Mouse (Mus musculus): ENCODE data around the gene Fancg.
A peak's percentile ranks its signal among the peaks of the same experiment; 100 is the strongest.
"Not testable (repeated sequence)": the region's sequence is repeated elsewhere in the genome, so short reads cannot be mapped to it uniquely, and the experiment has no call there.

Gene Fancg

DNA sequence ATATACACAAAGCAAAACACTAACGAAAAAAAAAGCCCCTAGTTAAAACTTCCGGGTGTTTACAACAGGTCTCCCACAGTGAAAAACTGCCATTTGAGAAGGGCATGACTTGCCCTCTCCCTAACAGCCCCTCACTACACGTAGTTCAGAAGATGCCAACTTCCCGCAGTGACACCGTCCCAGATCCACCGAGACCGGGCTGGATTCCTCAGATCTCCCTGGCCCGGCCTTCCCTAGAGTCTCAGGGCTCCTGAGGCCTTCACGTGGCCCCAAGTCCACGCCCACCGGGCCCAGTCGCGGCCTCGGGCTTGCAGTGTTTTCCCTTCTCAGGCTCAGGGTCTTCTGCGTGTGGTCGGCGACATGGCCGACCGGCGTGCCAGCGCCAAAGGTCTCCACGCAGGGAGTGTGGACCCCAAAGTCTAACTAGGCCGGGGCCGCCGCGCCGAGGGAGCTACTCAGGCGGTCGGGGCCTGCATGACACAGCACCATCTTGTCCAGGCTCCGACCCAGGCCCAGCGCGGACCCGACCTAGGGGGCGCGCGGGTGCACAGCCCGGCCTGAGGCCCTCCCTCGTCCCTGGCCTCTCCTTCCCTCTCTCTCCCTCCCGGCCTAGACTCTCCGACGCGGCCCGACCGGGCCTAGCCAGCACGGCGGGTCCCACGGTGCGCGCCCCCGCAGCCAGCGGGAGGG is 10.7 kb downstream of the Fancg start:
- peak; percentile 75 for DNase-seq (ENCODE audit: low spot score)

DNA sequence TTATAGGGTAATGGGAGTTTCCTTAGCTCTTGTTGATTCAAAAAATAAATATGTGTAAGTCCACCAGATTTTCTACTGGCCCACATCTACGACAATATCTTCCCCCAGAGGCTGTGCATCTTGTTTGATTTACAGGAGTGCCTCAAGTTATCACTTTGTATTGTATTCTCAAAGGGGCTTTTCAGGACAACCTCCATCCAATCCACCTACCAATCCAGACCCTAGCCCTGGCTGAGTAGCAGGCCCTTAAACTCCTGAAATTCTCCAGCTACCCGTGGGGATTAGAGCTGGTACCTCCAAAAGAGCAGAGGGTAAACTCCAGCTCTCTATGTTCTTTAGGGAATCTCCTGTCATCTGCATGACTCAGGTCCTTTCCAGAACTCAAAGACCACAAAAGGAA is 12.3 kb downstream of the Fancg start:
- DNase-seq (ENCODE audit: low spot score): no peak

DNA sequence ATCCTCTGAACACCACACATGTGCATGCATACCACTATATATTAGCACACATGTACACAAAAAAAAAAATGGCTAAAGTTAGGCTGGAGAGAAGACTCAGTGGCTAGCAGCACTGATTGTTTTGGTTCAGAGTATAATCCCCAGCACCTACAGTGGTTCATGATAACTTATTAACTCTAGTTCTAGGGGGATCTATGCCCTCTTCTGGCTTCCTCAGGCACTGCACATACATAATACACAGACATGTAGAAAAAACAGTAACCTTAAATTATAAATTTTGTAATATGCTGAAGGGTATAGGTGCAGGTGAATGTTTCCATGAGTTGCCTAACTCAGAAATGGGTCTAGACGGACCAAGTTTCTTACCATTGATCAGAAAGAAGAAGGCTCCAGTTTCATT is 22.0 kb downstream of the Fancg start:
- DNase-seq (ENCODE audit: low spot score): no peak

DNA sequence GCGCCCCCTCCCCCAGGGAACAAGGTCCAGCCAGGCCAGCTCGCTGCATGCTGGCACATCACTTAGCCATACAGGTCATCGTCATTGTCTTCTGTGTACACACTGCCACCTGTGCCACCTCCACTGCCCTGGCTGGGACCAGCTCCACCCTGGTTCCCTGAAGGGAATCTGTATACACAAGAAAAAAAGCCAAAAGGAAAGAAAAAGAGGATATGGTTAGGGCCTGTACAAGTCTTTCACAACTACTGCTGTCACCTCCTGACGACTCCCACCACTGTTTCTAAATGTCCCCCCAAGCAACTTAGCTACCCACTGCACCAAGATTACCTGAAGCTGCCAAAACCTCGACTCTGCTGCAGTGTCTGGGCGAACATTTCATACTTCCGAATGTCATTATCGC is 29.8 kb downstream of the Fancg start:
- DNase-seq (ENCODE audit: low spot score): not testable (repeated sequence)

DNA sequence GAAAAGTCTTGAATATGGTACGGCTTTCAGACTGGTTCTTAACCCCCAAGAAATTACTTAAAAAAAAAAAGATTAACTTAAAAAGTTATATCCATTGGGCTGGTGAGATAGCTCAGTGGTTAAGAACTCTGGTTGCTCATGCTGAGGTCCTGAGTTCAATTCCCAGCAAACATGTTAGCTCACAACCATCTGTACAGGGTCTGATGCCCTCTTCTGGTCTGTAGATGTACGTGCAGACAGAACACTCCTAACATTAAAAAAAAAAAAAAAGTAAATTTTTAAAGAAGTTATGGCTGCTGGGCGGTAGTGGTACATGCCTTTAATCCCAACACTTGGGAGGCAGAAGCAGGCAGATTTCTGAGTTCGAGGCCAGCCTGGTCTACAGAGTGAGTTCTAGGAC is 32.2 kb downstream of the Fancg start:
- no peak for DNase-seq (ENCODE audit: low spot score)

DNA sequence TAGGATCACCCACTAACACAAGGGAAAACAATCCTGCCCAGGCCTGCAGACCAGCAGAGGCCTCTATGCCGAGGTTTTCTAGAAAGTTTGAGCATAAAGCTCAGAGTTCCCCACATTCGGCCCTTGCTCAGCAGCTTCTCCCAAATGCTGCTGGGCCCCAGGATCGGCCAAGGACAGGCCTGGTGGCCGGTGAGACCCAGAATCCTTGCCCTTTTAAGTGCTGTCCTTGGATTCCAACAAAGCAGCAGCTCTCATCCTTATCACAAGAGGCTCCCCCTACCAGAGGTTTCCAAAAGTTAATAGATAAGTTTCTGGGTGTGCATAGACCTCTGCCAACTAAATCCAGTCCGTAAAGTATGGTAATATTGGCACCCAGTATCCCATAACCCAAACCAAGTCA is 36.4 kb downstream of the Fancg start:
- no peak for DNase-seq (ENCODE audit: low spot score)

DNA sequence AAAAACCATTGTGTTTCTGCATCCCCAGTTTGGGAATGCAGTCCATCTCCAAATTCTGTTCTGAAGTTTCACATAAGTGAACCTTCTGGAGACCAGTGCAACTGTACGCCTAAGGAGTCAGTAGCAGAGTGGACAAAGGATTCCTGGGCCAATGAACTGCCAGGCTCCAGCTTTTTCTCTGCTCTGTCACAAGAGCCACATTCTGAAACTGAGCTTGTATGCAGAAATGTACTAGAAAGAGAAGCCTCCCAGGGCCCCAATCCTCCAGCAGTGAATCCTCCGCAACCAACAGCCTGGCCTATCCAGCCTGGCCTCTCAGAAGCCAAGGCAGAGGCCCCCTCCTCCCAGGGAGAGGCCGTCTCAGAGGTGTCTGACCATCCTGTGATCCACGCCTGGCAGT is 37.4 kb downstream of the Fancg start:
- DNase-seq (ENCODE audit: low spot score): no peak

DNA sequence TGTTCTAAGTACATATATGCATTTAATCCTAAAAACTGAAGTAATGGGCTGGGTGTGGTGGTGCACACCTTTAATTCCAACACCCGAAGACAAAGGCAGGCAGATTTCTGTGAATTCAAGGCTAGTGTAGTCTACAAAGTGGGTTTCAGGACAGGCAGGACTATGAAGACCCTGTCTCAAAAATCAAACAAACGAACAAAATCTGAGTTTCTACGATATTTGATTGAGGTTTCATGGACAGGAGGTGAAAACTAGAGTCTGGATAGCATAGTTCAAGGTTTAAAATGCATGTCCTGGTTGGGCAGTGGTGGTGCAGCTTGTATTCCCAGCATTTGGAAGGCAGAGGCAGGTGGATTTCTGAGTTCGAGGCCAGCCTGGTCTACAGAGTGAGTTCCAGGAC is 41.0 kb downstream of the Fancg start, which contains the start of gene 1700022I11Rik:
1700022I11Rik (plus strand) TSS at position 301 of the 400 bp plus-strand sequence.
- no peak for DNase-seq (ENCODE audit: low spot score)

DNA sequence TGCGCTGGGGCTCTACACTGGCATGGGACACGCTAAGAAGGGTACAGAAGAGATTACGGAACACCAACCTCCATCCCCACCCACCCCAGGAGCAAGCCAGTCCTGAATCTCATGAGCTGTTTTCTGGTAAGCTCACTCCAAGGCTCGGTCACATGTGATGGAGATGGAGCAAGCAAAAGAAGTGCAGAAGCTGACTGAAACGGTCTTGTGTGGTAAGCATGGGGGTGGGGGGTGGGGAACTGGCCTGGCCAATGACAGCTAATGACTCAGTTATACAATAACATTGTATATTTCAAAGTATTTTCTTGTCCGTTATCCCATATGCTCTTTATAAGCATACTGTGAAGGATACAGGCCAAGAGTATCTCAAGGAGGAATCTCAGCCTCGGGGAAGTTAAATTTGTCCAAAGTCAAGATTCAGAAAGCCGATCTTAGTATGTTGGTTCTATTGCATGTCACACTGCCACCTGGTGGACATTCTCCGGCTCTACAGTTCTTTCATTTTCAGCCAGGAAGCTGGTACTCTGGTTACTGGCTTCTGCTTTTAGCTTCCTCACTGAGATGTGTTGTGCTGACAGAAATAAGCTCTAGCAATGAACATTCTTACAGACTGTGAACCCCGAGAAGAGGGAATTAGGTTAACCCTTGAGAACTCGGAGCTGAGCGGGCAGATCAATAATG is 45.1 kb downstream of the Fancg start:
- DNase-seq (ENCODE audit: low spot score): peak; percentile 59

DNA sequence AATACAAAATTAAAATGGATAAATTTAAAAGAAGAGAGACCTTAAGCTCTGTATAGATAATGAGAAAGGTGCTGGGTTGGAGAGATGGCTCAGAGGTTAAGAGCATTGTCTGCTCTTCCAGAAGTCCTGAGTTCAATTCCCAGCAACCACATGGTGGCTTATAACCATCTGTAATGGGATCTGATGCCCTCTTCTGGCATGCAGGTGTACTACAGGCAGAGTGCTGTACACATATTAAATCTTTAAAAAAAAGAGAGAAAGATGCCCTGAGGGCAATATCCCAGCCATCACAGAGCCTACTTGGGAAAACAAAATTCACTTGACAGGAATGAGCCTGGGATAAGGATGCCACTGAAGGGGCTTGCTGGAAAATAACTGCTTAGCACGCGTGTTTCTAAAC is 46.8 kb downstream of the Fancg start:
- DNase-seq (ENCODE audit: low spot score): no peak

DNA sequence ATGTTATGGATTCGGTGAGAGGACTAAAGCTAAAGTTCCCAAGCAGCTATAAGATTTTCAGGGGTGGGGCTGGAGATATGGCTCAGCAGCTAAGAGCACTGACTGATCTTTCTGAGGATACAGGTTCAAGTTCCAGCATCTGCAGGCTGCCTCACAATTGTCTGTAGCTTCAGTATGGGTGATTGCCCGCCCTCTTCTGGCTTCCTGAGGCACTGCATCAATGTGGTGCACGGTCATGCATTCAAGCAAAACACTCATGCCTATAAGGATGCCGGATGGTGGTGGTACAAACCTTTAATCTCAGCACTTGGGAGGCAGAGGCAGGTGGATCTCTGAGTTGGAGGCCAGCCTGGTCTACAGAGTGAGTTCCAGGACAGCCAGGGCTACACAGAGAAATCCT is 48.7 kb downstream of the Fancg start:
- DNase-seq (ENCODE audit: low spot score): peak; percentile 73

DNA sequence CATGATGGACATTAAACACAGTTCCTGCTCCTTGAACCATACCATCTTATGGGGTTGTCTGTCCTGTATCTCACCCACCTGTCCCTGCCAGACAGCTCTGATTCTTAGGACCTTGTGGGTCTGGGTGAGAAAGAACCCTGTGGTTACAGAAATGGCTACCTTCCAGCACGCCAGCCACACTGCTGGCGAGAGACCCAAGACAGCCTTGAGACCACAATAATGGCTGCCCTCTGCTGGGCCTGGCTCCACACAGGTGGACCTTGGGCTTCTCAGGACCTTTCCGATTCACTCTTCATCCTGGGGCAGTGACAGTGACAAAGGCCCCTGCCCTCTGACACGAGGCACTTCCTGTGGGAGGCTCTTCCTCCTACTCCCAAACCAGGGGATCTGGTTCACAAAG is 50.9 kb downstream of the Fancg start:
- DNase-seq (ENCODE audit: low spot score): no peak

DNA sequence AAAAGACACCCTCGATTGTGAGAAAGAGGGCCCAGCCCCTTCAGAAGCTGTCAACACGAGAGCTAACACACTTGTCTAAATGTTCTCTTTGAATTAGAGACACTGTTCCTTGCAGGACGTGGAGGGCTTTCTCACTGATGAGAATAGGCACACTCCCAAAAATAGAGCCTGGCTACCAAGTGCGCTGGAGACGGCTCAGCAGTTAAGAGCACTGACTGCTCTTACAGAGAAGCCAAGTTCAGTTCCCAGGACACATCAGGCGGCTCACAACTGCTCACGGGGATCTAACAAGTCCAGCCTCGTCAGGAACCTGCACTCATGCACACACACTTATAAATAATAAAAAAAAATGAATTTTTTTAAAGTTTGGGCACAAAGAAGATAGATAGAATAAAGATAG is 51.4 kb downstream of the Fancg start:
- no peak for DNase-seq (ENCODE audit: low spot score)

DNA sequence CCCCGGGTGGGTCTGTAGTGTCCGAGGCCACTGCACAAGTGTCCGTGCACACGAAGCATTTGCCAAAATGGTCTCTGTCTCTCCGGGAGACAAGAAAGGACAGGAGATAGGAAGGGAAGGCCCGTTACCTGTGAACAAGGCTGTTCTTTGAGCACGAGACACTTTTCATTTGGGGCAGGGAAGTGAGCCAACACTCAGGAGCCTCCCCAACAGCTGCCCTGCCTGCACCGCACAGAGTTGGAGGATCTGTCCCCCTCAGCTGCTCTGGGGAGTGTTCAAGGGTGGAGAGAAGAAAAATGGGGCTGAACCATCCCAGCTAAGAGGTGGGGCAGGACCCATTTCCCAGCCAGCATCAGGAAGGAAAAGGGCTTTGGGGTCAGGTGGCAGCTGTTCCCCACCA is 52.3 kb downstream of the Fancg start:
- no peak for DNase-seq (ENCODE audit: low spot score)

DNA sequence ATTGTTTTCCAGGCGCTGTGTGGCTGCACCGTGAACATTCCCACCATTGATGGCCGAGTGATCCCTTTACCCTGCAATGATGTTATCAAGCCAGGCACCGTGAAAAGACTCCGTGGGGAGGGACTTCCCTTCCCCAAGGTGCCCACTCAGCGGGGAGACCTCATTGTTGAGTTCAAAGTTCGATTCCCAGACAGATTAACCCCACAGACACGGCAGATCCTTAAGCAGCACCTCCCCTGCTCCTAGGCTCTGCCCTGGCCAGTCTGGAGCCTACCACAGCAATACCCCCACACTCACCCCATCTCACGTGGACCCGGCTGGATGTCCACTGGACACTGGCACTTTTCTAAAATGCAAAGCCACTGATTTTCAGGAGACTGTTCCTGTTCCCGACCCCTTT is 53.0 kb downstream of the Fancg start:
- DNase-seq (ENCODE audit: low spot score): no peak

DNA sequence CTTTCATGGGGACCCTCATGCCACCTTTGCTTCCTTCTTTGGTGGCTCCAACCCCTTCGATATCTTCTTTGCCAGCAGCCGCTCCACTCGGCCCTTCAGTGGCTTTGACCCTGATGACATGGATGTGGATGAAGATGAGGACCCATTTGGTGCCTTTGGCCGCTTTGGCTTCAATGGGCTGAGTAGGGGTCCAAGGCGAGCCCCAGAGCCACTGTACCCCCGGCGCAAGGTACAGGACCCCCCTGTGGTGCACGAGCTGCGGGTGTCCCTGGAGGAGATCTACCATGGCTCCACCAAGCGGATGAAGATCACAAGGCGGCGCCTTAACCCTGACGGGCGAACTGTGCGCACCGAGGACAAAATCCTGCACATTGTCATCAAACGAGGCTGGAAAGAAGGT is 53.7 kb downstream of the Fancg start:
- DNase-seq (ENCODE audit: low spot score): no peak

DNA sequence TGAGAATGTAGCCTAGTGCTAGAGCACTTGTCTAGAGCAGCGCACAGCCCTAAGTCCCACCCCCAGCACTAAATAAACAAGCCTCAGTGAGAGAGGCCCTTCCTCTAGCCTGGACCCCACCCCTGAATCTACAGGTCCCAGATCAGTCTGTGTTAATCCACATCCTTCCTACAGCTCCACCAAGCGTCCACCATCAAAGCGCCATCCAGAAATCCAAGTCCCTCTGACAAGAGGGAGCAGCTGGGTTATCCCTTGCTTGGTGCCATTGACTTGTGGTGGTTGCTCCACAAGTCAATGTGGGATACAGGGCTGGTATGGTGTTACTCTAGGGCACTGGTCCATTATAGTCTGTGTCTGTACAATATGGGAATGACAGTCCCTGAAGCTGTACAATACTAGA is 55.1 kb downstream of the Fancg start:
- DNase-seq (ENCODE audit: low spot score): no peak

DNA sequence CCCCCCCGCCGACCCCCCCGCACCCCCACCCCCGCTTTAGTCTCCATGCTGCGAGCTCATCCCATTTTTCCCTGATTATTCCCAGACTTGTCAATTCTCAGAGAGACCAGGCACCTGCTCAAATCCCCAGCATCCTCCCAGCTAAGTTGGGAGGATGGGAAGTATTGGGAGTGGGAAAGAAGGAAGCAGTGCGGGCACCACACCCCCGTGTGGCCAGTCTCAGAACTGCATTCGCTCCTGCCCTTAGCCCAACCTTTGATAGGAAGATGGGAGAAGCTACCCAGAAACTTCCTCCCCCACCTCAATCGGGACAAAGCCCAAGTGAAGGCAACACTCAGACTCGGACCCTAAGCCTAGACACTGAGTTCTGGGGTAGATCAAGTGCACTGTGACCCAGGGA is 56.0 kb downstream of the Fancg start:
- DNase-seq (ENCODE audit: low spot score): peak; percentile 89

DNA sequence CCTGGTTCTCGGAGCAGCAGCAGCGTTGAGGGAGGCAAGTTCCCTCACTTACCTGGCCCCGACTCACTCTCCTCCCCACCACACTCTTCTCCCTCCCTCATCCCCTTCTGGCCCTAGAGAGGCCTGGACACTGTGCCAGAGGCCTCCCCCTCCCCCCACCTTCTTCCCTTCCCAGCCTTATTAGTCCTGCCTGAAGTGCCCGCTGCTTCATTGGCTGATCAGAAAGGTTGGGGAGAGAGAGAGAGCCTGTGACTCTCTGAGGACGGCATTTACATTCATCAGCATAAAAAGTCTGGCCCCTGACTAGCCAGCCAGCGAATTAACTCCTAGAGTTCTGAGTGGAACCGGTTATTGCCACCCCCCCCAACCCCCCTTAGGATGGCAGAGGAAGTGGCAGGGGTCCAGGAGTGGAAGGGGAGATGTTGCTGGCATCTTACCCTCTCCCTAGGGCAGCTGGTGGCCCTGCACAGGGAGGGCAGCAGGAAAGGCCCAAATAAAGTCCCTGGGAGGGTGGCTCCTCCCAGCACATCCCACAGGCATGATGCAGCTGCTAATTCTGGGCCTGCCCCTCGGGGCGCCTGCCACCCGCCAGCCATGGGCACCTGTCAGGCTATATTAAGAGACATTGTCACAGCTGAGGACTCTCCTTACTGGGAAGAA is 56.7 kb downstream of the Fancg start:
- peak; percentile 39 for DNase-seq (ENCODE audit: low spot score)

DNA sequence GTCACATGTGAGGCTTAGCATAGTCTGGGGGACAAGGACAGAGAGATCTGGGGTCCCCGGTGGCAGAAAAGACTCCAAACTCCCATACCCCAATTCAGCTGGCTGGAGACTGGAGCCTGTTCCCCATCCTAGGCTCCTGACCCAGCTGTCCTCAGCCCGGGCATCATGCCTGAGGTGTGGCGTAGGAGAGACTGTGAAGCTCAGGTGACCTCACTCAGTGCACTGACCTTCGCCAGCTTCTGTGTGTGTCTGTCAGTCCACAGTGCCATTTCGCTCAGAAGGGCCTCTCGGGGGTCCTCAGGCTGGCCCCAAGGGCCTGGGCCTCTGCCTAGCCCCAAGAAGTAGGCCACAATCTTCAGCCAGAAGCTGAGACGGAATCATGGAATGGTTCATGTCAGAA is 57.7 kb downstream of the Fancg start:
- DNase-seq (ENCODE audit: low spot score): no peak
